Mouse (Mus musculus) embryo, embryonic 11 days (tissue): ENCODE measurements around the gene Kirrel.

Source experiments
- DNase-seq: peaks from one replicate; pipeline ENCODE4 v3.0.0-alpha.2; 2015

Kirrel gene

GRCm38 (mm10) chr3:87174096-87174768 is at the start of gene Kirrel:
Gene Kirrel, minus strand, starts transcription at chr3:87174747.
- peak; percentile 92 for DNase-seq

DNA sequence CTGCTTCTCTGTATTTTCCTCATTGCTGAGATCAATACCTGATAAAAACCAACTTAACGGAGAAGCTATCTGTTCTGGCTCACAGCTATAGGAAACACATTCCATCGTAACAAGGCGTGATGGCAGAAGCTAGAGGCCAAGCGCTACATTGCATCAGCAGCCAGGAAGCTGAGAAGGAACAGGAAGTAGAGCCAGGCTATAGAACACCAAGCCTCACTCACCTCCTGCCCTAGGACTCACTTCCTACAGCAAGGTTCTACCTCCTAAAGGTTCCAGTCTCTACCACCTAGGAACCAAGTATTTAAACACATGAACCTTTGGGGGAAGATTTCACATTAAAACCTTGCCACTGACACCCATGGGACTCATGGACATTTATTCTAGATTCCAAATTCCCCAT is 49.1 kb upstream of the Kirrel start:
- no peak for DNase-seq

- no peak for DNase-seq
Measured at GRCm38 (mm10) chr3:87222346-87222745, 47.8 kb upstream of the Kirrel start.

DNA sequence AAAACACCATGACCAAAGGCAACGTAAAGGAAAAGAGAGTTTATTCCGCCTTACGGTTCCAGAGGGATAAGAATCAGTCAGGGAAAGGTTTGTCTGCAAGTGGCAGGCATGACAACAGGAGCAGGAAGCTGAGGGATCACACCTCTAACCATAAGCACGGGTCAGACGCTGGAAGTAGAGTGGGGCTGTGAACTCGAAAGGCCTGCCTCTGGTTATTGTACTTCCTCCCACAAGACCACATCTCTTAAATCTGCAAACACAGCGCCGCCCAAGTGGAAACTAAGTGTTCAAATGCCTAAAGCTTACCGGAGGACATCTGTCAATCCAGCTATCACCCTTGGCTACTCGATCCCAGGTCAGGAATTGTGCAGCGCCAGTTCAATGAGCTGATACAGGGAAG is 40.6 kb upstream of the Kirrel start:
- DNase-seq: no peak

DNA sequence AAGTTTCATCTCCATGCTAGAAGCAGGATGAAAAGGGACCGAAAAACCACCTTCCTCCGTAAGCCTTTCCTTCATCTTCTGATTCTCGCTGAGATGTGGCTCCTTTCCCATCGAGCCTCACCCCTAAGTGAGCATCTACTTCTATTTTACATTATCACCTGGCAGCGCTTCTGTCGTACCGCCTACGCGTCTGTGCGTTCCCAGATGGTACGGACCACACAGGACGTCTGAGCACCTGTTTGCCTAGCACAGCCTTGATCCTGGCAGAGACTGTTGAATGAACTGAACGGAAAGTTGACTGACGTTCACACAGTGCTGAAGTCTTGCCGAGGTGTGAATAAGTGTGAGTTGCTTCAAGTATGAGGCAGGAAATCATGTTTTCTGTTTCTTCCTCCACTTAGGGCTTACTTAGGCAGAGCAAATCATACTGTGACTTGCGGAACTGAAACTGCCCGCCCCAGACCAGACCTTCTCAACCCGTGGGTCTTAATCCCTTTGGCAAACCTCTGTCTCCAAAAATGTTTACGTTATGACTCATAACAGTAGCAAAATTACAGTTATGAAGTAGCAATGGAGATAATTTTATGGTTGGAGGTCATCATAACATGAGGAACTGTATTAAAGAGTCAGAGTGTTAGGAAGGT is 39.8 kb upstream of the Kirrel start:
- DNase-seq: no peak

- DNase-seq: no peak
Measured at GRCm38 (mm10) chr3:87206336-87207075, 32.0 kb upstream of the Kirrel start.

GRCm38 (mm10) chr3:87196637-87197036 is 22.1 kb upstream of the Kirrel start:
- no peak for DNase-seq

GRCm38 (mm10) chr3:87195041-87195440 is 20.5 kb upstream of the Kirrel start:
- DNase-seq: no peak

GRCm38 (mm10) chr3:87194591-87194990 is 20.0 kb upstream of the Kirrel start:
- DNase-seq: no peak

DNA sequence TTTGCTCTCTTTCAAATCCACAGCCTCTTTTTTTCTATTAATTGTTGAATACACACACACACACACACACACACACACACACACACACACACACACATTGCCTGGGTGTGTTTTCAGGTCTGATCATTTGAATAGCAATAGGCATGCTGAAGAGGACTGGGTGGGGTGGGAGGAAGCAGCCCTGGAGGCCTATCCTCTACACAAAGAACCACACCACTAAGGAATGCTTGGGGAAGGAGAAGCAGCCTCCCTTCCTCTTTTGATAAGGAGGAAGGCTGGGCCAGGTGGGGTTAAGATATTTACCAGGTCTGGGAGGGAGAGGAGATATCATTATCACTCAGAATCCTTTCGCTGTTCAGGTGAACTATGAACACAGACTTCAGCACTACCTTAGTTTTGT is 19.2 kb upstream of the Kirrel start:
- no peak for DNase-seq

DNA sequence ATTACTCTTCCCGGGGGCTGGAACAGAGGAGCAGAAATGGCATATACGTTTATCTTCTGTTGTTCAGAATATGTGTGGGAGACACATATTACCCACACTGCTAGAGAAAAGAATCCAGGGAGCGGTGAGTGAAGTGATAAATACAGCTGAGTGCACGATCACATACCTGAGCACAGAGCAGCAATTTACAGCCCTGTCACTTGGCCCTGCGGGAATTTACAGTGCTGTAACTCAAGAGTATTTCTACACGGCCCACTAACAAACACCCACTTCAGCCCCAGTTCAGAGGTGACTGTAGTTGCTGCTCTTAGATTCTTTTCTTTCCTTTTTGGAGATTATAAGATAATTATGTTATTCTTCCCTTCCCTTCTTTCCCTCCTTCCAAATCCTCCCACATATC is 18.8 kb upstream of the Kirrel start:
- no peak for DNase-seq

DNA sequence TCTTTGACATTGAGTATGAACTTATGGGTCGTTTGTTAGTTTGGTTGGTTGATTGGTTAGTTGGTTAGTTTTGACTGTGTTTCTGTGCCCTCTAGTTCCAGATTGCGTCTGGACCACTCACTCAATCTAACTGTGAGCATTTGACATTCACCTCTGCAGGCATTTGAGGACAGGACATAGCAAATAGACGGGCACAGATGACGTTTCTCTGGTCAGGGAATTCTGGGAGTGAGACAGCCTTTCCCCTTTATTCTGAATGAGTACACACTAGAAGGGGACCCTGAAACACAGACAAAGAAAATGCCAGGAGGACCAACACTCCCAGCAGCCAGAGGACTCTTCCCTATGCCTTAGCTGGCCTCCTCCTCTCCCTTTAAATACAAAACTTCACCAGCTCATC is 2.1 kb upstream of the Kirrel start:
- no peak for DNase-seq

DNA sequence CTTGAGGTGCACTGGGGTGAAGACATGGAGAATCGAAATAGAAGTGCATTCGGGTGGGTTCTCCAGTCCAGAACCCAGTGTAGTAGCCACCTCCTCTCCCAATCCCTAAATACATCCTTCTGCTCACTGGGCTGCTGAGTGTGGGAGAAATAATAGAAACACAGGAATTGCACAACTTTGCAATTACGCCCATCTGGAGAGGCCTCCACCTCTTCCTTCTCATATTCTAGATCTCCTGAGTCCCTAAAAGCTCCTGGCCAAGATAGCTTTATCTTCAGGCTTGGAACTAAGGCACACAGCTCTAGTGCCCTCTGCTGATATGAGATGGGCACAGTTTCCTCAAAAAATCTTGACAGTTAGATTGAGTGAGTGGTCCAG is 880 bp upstream of the Kirrel start:
- DNase-seq: peak; percentile 70

- peak; percentile 53 for DNase-seq
Measured at GRCm38 (mm10) chr3:87174769-87175437, 356 bp upstream of the Kirrel start.

- peak; percentile 45 for DNase-seq
Measured at GRCm38 (mm10) chr3:87173486-87174085, 961 bp downstream of the Kirrel start.

DNA sequence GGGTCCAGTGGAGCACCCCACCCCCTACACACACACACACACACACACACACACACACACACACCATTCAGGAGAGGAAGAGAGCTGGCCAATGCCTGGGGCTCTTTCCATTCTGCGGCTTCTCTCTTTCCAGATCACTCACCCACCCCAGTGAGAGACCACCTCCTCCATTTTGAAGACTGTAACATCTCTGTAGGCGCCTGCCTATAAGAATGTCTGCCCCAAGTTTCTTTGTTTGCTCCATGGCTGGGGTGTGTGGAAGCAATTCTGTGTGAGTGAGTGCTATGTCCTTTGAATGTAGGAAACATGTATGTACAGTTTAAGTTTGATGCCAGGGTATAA is 1.5 kb downstream of the Kirrel start:
- no peak for DNase-seq

DNA sequence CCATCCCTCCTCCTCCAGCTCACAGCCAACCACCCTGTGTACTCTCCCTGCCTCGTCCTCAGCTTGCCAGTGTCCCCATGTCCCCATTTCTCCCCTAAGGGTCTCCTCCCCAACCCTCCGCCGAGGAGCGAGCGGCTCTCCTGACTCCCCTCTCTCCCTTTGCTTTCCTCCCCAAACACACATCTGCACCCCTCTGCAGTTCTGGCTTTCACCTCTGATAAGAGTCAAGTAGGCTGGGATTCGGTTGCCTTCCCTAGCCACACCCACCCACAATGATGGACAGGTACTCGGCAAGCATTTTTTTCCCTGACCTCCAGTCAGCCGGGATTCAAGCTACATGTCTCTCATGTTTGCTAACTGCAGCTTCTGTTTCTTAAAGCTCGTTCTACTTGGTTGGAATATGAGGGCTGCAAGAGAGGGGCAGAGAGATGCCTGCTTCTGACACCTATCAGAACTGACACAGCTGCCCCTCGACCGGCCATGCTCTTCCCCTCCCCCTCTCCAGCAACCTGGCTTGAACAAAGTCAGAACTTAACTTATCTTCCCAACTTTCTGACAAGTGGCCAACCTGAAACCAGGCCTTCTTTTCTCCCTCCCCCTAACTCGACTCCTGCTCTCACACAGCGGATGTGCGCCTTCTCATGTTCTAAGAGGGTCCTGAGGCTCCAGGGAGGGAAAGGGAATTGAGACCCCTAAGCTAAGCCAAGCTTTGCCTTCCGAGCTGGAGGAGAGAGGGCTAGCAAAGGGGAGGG is 2.0 kb downstream of the Kirrel start:
- peak; percentile 80 for DNase-seq

GRCm38 (mm10) chr3:87171201-87172100 is 3.1 kb downstream of the Kirrel start:
- no peak for DNase-seq

DNA sequence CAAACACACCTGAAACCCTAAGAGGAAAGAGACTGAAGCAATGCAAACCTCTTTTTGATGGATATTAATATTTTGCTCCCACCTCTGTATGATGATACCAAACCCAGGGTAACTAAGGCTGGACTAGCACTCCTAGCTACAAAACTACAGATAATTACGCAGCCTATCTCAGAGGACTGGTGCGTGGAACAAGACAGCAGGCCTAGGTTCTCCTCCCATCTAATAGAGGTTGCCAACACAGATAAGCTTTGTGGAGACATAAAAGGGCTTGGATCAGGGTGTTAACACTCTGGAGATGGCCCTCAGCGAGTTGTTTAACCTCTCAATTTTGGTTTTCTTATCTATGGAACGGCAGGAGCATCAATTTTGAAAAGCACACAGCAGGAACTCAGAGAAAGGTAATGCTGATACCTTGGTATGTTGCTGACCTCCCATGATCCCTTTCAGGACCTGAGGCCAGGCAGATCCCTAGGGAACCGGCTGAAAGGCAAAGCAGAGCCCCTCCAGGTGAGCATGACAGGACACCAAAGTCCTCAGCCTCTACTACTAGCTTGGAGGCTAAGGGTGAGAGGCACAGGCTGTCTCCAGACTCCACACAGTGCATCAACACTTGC is 5.0 kb downstream of the Kirrel start:
- no peak for DNase-seq

- DNase-seq: no peak
Measured at GRCm38 (mm10) chr3:87168756-87169155, 5.8 kb downstream of the Kirrel start.

DNA sequence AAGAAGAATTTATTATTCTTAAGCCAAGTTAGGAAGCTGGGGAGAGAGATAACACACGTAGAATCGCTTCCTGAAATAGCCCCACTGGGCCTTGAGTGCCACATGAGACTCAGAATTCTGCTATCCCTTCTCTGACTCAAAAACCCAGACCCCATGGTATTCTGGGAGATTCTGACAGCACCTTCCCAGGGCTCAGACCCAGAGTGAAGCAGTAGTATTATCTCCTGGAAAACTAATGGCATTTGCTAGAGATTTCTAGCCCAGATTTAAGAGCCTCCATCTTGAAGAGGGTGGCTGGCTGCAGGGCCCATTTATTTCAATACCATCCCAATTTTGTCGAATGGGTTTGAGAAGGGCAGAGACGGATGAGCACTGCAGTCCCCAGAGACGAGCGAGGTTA is 6.9 kb downstream of the Kirrel start:
- DNase-seq: no peak
